Mouse (Mus musculus): ENCODE data around the gene Gtsf2. TPM values are rescaled to one million over a fixed set of nuclear protein-coding genes. Genes with fewer than 3 reads are reported as not detected.
"Not testable (repeated sequence)": the region's sequence is repeated elsewhere in the genome, so short reads cannot be mapped to it uniquely, and the experiment has no call there.

Gene Gtsf2
- polyA plus RNA-seq (2017; shearing (Covaris generic)), result not detected

DNA sequence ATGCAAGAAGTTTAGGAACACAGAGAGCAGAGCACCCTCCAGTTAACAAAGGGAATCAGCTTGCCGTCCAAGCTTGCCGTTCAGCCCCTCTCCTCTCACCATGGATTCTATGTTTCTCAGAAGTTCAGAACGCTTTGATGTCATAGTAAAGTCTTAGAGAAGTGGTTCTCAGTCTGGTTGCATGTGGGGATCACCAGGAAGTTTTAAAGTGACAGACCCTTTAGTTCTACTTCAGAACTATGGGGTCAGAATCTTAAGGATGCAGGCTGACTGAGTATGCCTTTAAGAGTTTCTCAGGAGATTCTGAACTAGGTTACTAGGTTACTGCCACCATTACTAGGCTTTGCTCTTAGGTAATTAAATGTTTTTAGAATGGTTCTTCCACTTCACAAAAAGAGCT, at the start of gene Gtsf2:
Gene Gtsf2, minus strand, starts transcription at position 101 of the 400 bp plus-strand sequence.
- no peak for ATAC-seq

DNA sequence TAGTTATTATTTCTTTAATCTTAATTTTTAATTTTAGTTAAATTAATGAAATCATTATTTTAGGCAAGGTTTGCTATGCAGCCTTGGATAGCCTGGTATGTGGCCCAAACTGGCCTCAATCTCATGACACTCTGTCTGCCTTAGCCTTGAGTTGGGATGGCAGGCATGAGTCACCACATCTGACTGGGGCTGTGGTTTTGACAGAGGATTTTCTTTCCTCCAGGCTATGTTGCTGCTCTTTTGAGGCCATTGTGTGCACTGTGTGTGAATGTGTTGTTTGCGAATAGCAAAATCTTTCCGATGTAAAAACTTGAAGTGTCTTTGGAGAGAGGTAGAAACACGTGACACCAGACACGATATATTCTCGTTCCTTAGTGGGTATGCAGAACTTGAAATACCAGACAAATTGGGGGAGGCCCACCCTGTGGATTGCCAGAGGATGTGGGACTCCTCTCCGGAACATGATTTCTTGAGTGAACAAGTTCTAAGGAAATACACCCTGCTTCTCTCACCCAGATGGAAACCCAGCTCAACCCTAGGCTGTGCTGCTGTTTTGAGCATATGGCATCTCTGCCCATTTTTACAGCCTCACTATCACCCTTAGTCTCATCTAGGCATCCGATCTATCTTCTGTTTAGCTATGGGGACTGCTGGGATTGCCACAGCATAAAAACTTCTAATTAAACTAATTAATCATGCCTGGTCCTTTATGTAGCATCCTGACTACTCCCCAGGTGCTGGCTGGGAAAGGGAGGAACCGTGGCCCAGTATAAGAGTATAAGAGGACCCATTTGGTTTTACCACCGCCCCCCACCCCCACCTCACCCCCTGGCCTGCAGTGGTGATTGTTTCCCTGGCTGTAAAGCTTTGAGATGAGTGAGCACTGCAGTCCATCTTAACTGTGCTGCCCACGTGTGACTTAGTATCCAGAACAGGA, 48.2 kb upstream of the Gtsf2 start:
- no peak for ATAC-seq

DNA sequence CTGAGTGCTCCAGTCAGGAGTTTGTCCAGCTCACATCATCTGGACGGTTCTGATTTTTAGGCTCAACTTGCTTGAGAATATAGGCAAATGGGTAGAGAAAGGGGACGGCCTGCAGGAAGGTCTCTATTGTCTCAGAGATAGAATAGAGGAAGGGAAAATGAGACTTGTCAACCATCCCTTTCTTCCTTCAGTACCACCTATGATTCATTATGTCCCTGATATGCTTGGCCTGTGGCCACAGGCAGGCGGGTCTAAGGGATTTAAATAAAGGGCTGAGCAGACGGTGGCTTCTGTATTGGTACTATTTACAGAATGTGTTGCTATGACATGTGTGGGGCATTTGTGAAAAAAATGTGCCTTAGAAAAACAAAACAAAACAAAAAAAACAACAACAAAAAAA, 40.1 kb upstream of the Gtsf2 start:
- no peak for ATAC-seq

DNA sequence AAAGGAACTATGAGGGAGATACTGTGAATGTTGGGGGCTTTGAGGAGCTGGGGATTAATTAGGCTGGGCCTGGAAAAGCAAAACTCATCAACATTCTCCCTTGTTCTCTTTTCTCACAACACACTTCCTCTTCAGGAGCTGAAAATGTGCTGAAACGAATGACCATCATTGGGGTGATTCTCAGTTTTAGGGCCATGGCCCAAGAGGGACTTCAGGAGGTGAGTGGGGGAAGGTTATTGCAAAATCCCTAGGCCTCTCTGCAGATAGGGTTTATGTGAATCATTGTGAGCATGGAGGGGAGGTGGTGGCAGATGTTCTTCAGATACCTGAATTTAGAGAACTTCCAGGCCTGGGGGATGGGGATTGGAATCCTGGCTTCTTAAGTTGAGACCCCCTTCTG, 38.4 kb upstream of the Gtsf2 start:
- no peak for ATAC-seq

DNA sequence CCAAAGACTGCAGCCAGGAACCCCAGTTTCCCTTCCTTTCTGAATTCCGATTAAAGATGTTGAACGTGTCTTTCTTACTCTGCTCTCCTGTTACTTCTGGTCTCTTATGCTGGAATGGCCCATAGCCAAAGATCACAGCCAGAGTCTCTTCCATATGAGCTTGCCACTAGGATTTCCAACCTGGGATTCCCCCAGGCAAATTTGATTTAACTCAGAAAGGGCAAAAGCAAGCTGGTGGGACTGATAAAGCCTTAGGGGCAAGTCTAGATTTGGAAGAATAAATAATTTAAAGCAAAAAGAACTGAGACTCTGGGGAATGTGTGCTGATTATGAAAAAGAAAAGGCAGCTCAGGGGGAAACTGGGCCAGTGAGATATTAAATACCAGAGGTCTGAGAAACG, 36.8 kb upstream of the Gtsf2 start:
- no peak for ATAC-seq

DNA sequence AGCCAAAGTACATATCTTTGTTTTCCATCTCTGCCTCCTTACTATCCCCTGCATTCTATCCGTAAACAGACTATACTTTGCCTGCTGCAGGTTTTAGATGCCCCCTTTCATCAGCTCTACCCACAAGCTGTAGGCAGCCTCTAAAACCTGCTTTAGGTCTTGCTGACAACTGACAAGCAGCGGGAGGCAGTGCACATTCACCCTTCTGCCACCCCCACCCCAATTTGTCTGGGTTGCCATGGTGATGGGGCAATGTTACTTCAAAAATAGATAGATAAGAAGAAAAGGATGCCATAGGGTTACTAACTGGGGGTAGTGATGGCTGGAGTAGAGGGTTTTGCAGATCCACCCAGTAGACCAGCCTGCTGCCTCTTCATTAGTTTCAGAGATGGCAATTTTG, 36.2 kb upstream of the Gtsf2 start:
- no peak for ATAC-seq

DNA sequence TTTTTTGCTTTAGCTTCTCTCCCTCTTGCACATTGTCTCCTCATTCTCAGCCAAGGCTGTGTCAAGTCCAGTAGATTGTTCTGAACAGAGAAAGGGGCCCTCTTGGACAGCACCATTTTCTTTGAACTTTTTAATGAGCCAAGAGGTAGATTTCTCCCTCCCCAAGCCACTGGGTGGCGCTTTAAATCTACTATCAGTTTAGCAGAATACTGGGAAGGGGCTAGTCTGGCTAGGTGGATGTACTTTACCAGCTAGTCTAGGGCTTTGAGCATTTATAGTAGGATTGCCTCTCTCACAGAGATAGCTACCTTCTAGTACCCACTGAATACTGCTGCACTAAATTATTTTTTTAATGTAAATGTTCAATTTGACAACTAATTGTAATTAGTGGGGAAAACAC, 34.2 kb upstream of the Gtsf2 start:
- ATAC-seq, result no peak

DNA sequence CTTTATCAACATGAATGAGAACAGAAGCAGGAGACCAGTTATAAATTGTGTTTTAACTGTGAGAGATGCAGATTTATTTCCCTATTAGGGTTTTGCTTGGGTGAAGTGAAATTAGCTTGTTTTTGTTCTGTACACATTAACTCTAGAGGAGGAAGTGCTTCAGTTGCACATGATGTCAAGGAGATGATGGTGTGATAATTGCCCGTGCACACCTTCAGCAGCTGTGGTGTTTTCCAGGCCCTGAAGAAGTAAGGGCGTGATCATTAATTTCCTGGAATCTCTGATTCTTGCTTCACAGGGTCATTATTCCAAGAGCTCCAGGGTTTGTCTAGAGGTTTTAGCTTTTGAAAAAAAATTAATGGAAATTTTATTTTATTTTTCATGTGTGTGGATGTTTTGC, 31.9 kb upstream of the Gtsf2 start:
- ATAC-seq, result no peak

DNA sequence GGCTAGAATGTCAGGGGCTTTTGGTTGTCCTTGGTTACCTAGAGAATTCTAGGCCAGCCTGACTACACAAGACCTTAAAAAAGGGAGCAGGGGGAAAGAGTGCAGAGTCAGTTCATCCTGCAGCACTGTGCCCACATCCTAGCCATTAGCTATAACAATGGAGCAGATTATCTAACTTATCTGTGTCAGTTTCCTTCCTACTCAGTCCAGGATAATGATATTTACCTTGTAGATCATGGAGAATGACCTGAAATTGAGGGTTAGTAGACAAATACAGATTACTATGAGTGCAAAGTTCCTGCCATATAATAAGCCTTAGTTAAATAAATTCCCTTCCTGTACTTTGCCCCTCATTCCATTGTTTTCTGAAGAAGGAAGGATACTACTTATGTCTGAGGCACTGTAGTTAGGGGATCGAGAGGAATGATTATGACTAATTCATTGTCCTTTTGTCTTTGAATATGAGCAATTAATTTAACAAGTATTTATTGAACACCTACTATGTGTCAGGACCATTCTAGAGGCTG, 30.9 kb upstream of the Gtsf2 start:
- no peak for ATAC-seq

DNA sequence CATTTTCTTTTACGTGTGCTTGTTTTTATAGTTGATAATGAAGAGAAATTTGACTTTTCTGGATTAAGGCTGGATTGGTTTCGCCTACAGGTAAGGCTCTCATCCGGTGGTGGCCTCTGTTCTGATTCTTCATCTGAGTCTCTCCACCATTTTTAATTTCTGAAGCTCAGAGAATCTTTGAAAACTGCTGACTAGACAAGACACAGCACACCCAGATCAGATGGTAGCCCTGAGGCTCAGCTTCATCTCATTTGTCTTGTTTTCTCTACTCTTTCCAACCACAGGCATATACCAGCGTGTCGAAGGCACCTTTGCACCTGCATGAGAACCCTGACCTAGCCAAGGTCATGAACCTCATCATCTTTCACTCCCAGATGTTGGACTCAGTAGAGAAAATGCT, 25.5 kb upstream of the Gtsf2 start:
- no peak for ATAC-seq

DNA sequence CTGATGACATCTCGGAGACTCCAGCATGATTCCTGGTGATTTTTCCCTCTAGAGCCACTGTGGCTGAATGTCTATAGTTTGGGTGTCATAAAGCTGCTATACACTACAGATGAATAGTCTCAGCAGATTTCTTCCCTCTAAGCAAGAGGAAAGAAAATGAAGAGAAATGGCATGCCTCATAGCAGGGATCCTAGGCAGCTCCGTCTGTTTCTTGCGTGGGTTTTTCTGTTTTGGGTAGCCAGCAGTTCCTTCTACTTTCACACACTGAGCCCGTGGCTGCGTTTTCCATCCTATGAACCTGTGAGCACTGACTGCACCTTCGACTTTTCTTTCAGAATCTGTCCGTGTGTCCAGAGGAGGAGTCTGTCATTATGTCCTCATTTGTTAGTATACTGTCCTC, 24.9 kb upstream of the Gtsf2 start:
- no peak for ATAC-seq

DNA sequence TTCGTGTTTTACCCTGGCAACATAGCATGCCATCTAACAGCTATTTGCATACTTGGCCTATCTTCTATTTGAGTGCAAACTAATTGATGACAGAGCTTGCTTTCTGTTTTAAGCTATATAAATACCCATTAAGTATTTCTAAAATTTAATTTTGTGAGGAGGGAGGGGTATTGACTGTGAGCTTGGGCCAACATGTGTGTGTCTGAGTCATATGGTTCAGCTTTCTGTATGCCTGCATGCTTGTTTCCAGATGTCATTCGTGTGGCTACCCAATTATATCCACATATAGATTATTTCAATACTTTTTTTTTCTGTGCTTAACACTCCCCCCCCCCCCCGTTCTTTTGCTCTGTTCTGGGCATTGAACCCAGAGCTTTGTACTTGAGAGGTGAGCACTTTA, 24.0 kb upstream of the Gtsf2 start:
- ATAC-seq, result no peak

DNA sequence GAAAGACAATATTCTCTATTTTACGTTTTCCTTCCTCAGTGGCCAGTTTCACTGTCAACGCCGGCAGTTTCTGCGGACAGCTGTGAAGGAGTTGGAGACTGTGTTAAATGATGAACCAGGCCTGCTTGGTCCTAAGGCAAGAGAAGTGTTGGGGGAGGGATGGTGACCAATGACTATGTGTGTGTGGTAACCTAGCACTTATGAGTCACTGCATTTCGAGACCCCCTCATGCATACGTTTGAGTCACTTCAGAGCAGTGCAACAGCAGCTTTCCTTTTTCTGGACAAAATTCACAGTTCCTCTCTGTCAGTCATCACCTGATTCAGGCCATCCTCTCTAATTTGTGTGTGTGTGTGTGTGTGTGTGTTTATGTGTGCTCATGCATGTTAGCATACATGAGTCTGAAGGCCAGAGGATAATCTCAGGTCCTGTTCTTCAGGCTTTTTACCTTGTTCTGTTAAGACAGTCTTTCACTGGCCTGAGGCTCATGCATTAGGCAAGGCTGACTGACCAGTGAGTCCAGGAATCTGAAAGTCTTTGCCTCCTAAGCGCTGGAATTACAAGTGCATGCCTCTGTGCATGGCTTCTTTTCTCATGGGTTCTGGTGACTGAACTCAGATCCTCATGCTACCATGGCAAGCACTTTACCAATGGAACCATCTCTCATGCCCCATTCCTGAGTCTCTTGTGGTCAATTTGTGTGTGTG, 23.4 kb upstream of the Gtsf2 start:
- ATAC-seq, result no peak

DNA sequence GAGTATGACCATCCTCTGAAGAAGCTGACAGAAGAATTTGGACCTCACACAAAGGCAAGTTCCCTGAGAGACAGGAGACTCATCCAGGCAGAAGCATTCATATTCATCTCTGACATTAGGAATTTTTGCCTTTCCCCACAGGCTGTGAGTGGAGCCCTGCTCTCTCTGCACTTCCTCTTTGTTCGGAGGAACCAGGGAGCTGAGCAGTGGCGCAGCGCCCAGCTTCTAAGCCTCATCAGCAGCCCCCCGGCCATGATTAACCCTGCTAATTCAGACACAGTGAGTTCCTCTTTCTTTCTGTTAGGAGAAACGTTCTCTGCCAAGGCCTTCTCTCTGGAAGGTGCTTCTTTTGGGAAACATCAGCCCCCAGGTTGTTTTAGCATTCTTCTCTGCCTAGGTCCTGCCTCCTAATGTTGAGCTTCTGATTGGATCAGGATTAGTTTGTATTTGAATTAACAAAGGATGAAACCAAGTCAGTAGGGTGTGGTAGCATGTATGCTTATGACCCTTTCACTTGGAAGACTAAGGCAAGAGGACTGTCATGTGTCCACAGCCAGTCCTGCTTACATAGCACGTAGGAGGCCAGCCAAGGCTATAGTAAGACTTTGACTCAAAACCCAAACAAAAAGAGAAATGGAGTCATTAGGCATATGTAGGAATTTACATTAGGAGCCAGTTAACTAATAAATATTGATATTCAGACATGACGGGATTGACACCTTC, 14.4 kb upstream of the Gtsf2 start:
- no peak for ATAC-seq

DNA sequence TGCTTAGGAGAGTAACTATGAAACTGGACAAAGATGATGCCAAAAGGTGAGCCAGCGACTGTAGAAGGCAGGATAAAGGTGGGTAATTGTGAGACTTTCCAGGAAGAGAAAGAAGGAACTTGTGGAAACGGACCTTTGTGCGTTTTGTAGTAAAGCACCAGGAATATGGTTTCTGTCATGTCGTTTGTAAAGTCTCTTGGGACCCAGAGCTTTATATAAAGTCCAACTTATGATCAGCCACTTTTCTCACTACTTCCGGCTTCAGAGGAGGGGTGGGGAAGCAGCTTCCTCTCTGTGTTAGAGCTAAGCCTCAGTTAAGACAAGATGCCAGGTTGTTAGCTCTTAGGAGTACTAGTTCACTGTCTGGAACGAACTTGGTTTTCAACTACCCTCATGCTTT, 6.2 kb upstream of the Gtsf2 start:
- ATAC-seq, result no peak

DNA sequence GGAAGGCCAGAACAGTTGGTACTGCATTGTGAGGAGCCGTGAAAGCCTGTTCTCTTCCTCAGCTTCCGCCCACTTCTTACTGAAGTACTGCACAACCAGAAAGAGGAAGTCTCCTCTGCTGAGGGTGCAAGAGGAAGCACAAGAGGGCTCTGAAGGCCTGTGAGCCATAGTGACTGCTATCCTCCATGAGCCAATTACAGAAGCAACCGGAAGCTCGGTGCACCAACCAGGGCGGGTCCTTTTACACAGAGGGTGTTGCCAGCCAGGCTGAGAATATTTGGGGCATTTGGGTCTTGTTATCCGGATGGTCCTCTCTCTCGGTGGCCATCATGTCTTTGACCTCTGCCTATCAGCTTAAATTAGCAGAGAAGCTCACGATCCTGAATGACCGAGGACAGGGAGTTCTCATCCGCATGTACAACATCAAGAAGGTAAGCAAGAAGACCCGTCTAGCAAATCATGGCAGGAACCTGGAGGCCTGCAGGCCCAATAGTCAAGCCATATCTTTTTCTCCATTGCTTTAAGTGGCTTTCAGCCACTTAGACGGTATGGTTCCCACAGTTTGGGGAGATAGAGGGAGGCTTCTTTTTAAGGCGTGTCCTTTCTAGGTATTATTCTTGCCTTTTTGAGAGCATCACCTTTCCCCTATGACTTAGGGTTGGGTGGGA, 5.4 kb upstream of the Gtsf2 start, which contains the start of gene Nckap1l:
Gene Nckap1l, plus strand, starts transcription at position 244 of the 668 bp plus-strand sequence.
- ATAC-seq, result peak; percentile 100

DNA sequence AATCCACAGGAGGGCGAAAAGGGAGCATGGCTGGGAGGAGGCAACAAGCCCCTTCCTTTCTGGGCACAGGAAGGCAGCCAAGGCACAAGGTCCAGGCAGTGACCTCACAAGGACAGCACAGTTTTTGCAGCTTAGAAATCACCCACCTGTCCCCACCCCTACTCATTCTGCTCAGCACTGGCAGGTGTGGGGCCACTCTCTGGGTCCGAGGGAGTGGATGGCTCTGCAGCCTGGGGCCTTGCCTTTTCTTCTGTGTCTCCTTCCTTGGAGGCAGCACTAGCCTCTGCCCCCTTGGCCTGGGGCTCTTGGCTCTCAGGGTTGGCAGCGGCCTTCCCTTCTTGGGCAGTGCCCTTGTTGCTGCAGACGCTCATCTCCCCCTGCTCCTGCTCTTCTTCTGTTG, 2.3 kb downstream of the Gtsf2 start:
- not testable (repeated sequence) for ATAC-seq

DNA sequence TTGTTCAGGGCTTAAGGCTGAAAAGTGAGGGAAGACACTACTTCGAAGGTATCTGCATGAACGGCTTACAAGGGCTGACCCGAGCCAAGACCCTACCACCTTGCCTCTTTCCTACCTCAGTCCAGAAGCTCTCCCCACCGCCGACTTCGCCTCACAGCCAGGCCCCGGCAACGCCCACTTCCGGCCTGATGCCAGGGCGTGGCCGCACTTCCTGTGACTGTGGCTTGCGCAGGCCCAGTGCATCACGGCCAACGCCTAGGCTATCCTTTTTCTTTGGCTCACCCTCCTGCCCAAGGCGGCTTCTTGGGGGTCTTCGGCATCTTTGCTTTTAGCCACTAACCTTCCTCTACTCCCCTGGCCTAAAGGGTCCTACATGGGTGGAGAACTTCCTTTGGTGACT, 18.0 kb downstream of the Gtsf2 start, which contains the start of gene Gtsf1:
Gene Gtsf1, minus strand, starts transcription at position 230 of the 400 bp plus-strand sequence.
- no peak for ATAC-seq

DNA sequence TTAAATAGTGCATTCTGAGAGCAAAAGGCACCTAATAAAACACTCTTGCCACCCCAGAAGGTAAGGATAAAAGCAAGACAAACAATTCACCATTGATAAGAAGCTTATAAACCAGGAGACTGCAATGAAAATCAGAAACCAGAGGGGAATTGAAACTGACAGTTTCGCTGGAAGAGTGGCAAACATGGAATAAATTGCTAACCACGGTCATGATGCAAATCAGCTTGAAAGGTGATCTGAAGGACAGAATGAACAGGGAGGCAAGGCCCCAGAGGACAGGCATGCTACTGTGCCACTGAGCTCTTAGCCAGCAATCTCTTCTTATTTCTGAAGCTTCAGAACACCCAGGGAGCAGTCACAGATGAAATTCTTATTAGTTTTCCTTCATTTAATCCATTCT, 21.3 kb downstream of the Gtsf2 start:
- ATAC-seq, result no peak

DNA sequence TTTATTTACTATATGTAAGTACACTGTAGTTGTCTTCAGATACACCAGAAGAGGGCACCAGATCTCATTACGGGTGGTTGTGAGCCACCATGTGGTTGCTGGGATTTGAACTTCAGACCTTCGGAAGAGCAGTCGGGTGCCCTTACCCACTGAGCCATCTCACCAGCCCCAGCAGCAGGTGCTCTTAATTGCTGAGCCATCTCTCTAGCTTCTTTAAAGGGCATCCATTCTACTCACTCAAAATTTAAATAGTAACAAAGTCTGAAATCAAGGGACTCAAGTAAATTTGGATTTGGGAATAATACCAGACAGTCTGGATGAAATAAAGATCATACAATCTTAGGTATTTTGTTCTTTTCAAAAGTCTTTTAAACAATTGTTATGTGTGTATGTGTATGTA, 42.7 kb downstream of the Gtsf2 start:
- not testable (repeated sequence) for ATAC-seq

DNA sequence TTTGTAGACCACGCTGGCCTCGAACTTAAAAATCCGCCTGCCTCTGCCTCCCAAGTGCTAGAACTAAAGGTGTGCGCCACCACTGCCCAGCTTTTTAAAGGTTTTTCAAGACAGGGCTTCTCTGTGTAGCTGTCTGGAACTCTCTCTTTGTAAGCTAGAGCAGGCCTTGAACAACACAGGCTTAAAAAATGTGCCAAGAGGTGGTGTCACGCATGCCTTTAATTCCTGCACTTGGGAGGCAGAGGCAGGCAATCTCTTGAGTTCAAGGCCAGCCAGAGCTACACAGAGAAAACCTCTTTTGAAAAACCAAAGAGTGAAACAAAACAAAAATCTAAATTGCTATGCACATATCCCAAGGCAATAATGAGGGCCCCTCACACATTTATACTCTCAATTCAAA, 46.9 kb downstream of the Gtsf2 start:
- ATAC-seq, result no peak

DNA sequence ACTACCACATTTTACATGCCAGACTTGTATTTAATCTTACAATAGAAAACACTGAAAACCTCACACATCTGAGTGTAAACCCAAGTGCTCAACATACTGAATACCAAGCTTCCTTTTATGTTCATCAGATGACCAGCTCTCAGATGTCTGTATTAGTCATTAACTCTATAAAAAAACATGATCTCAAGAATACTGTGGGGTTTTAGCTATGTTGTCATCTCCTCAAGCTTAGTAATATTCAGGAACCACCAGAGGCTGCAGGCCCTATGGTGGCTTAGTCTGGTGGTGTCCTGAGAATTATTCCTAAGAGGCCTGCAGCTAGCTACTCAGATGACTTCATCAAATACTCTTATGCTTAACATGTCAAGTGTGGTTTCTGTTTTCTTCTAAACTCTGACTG, 54.7 kb downstream of the Gtsf2 start:
- no peak for ATAC-seq
